In the genomic region with DNA sequence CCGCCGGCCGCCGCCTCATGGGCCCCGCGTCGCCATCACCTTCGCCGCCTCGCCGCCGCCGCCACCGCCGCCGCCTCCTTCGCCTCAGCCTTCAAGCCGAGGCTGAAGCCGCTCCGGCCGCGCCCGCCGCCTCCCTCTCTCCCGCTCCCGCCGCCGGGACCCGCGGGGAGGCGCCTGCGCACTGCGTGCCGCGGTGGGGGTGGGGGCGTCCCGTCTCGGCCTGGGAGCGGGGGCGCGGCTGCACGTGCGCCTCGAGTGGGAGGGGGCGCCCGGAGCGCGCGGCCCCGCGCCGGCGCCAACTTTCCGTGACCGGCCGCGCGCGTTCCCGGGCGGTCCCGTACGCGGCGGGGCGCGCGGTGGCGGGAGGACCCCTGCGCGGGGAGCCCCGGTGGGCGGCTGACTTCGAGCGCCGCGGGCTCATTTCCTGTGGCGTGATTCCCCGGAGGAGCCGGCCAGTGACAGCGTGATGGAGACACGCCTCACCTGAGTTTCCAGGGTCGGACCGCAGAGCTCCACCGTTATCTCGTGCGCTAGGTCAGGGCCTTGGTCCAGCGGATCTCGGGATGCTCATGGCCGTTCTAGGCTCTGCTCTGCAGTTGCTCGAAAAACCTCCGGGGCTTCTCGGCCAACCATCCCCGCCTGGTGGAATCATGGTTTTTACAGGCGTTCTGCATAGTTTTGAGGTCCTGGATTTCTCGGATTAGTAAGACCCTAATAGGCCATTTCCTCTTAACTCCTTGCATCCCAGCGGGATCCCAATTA, we compare ENCODE assay signal across 7 mouse cellular contexts. TPM values are rescaled to one million over a fixed set of nuclear protein-coding genes. Genes with fewer than 3 reads are reported as not detected.
DNase-seq lines count a peak whose midpoint lies in the region; ATAC-seq and TF ChIP-seq lines count a peak whose summit lies in the region.

A gene (minus strand): TSS at position 680 of the 762 bp plus-strand sequence.

- 0% methylated on average over 59 of the region's 97 CpGs for WGBS in forebrain, embryonic 14.5 days
- WGBS in stomach, embryonic 14.5 days, result under 1% methylated on average over 59 of the region's 97 CpGs

- H3K27ac ChIP-seq in forebrain, embryonic 14.5 days (ENCODE audit: low read depth, low read length), result peak within 1 kb of the TSS; percentile 96
- H3K27ac ChIP-seq in stomach, embryonic 14.5 days (ENCODE audit: low read length), result peak within 1 kb of the TSS; percentile 99

- TF ChIP-seq CTCF in Patski (IDR thresholded peaks at IDR 0.05), result no peak
- TF ChIP-seq CTCF in brain, embryonic 14.5 days (IDR thresholded peaks at IDR 0.05; ENCODE audit: borderline replicate concordance, extremely low read depth, insufficient read depth, insufficient read length), result peak; percentile 32; the same call in 1 of the 2 replicates

- H3K9ac ChIP-seq in forebrain, embryonic 14.5 days (ENCODE audit: low read length), result peak within 1 kb of the TSS; percentile 94
- H3K9ac ChIP-seq in stomach, embryonic 14.5 days (replicated peaks; ENCODE audit: low read depth, low read length), result peak within 1 kb of the TSS; percentile 98

- H3K27me3 ChIP-seq in Patski, result no peaks in the 10 kb centered on the region
- H3K27me3 ChIP-seq in forebrain, embryonic 14.5 days (replicated peaks; ENCODE audit: control insufficient read depth, insufficient read depth, low read length), result no peaks in the 10 kb centered on the region
- H3K27me3 ChIP-seq in stomach, embryonic 14.5 days (ENCODE audit: control insufficient read depth, insufficient read depth, low read length), result no peaks in the 10 kb centered on the region

- CTCF ChIA-PET in Patski (lab: Charles Lee), result no interaction called here

- no peak for DNase-seq in Patski (ENCODE audit: low read depth, low spot score)
- DNase-seq in brain, embryonic 14.5 days (ENCODE audit: low read depth), result peak; percentile 82
- peak; percentile 80 for DNase-seq in forebrain, embryonic 14.5 days (ENCODE audit: low spot score)
- DNase-seq in heart, postnatal 25 days (ENCODE audit: low spot score), result peak; percentile 49
- peak; percentile 12 to 35 for DNase-seq in layer of hippocampus, postnatal 25 days (ENCODE audit: extremely low spot score in 1 of 2, low spot score in 1 of 2)
- DNase-seq in lung, postnatal 4 days, result peak; percentile 76 to 86

- peak within 1 kb of the TSS; percentile 92 for H3K4me2 ChIP-seq in forebrain, embryonic 14.5 days (ENCODE audit: low read length)
- peak within 1 kb of the TSS; percentile 44 for H3K4me2 ChIP-seq in stomach, embryonic 14.5 days (replicated peaks; ENCODE audit: low read depth, low read length)

- intact Hi-C loops in heart, postnatal 25 days (cut with DNase I), result loop anchor here (2.0 kb wide), 1 partner anchor 42 kb away; no protein-coding TSS in a partner anchor

- peak within 1 kb of the TSS; percentile 87 for H3K4me3 ChIP-seq in forebrain, embryonic 14.5 days (ENCODE audit: low read depth, low read length)
- peak within 1 kb of the TSS; percentile 87 for H3K4me3 ChIP-seq in stomach, embryonic 14.5 days (ENCODE audit: low read depth, low read length)

- peak; percentile 77 for ATAC-seq in Patski
- ATAC-seq in forebrain, embryonic 14.5 days, result peak; percentile 90
- ATAC-seq in stomach, embryonic 14.5 days (ENCODE audit: insufficient number of reproducible peaks, insufficient read depth, low FRiP score, low read depth), result peak; percentile 88

- H3K4me1 ChIP-seq in forebrain, embryonic 14.5 days (ENCODE audit: control insufficient read depth, insufficient read depth, low read length), result peaks cover 21% of the 10 kb centered on the region
- peaks cover 13% of the 10 kb centered on the region for H3K4me1 ChIP-seq in stomach, embryonic 14.5 days (ENCODE audit: control insufficient read depth, insufficient read depth, low read length)

- H3K36me3 ChIP-seq in forebrain, embryonic 14.5 days (ENCODE audit: control insufficient read depth, insufficient read depth, low read length), result no peaks in the 10 kb centered on the region
- no peaks in the 10 kb centered on the region for H3K36me3 ChIP-seq in stomach, embryonic 14.5 days (ENCODE audit: control insufficient read depth, insufficient read depth, low read length)

- H3K9me3 ChIP-seq in forebrain, embryonic 14.5 days (replicated peaks; ENCODE audit: control insufficient read depth, low read length), result no peaks in the 10 kb centered on the region
- H3K9me3 ChIP-seq in stomach, embryonic 14.5 days (ENCODE audit: control insufficient read depth, low read depth, low read length), result no peaks in the 10 kb centered on the region

- POLR2A ChIA-PET in Patski (lab: Charles Lee), result interaction anchor here (0.9 kb wide), 1 partner anchor 58 kb away, joined by 3 read pairs; no protein-coding TSS in a partner anchor

- TF ChIP-seq POLR2A in brain, embryonic 14.5 days (IDR thresholded peaks at IDR 0.05; ENCODE audit: borderline replicate concordance, extremely low read depth, insufficient read depth, insufficient read length, poor library complexity, severe bottlenecking), result peak; percentile 93

- in situ Hi-C loops in Patski (cut with MboI; ENCODE audit: low pct_unique_long_range_greater_than_20kb), result no loop called here

RNA-seq across cellular contexts. Expression of the gene that starts here (rescaled TPM):
- 33.9 TPM for polyA plus RNA-seq in Patski (2021)
- 52.2 and 61.0 TPM in 2 replicates for polyA plus RNA-seq in brain, embryonic 14.5 days (2012; rRNA removed)
- polyA plus RNA-seq in forebrain, embryonic 14.5 days (2014; fragmentation: Nextera tagmentation; extraction: Ambion mirVana), result 41.5 and 47.0 TPM in 2 replicates
- 10 to 100 TPM; 27.4 to 29.2 TPM for total RNA-seq in heart, postnatal 25 days (2021)
- 1 to 10 TPM; 5.7 to 6.3 TPM for total RNA-seq in layer of hippocampus, postnatal 25 days (2021)
- 57.0 and 64.8 TPM in 2 replicates for polyA plus RNA-seq in stomach, embryonic 14.5 days (2014; fragmentation: Nextera tagmentation; extraction: Ambion mirVana)
